Mouse (Mus musculus) lung, postnatal 0 days (tissue): ENCODE data around the gene Ckm.
A peak's percentile ranks its signal among the peaks of the same experiment; 100 is the strongest.

ENCODE experiments used
- CTCF ChIP-seq: IDR thresholded peaks from 2 replicates; pipeline ENCODE4 v1.5.1; 2016; ENCODE audit warnings: antibody characterized with exemption, mild to moderate bottlenecking
- EP300 ChIP-seq: IDR thresholded peaks from 2 replicates; pipeline ENCODE4 v1.6.1; 2016; ENCODE audit warnings: antibody characterized with exemption, mild to moderate bottlenecking, control low read depth

DNA sequence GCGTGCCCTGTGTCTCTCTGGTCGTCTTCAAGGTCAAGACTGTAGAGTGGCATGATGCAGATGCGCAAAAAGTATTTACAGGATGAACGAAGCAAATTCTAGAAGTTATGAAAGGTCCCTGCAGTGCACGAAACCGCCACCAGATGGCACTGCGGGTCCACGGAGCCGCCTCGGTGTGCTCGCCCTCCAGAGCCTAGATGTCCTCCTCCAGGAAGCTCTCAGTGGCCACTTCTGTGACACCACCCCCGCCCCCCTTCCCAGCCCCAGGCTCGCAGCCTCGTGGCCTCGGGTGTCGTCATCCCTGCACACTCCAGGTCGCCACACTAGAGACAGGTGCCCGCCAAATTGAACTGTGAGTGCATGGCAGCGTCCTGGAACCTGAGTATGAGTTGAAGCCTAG lies 841 bp downstream of the Ckm start:
- TF ChIP-seq CTCF = peak; percentile 97
- TF ChIP-seq EP300 = no peak
